Mouse (Mus musculus): ENCODE results near the gene Lnx1. TPM values are rescaled to one million over a fixed set of nuclear protein-coding genes. Genes with fewer than 3 reads are reported as not detected.

Gene Lnx1
- polyA plus RNA-seq, 1 experiment from 2014 or later, result 0.12 TPM

DNA sequence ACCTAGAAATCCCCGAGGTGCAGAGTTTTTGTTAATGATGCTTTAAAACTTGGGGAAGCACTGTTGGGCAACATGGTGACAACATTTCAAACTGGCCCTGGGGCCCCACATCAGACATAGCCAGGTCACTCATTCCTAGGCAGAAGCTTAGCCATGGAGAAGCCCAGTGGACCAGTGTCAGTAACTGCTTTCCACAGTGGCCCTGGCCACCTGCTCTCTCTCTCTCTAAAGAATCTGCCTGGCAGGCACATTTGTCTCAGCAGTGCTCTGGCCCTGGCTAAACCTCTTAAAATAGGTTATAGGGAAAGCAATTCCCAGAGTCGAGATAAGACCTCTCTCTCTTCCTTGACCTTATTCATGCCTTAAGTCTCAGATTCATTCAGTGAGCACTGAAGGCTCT lies 8.9 kb downstream of the Lnx1 start:
- no peaks in the 10 kb centered on the region for H3K36me3 ChIP-seq
- ATAC-seq, result no peak
- WGBS (ENCODE audit: insufficient replicate concordance), result 39% methylated on average over 2 of the region's 2 CpGs
- H3K9me3 ChIP-seq (replicated peaks), result no peaks in the 10 kb centered on the region
- H3K9ac ChIP-seq, result no peak overlapping the region
- H3K4me3 ChIP-seq, result no peak overlapping the region
- no peak overlapping the region for H3K4me2 ChIP-seq
- H3K27ac ChIP-seq, result no peak overlapping the region
- no peaks in the 10 kb centered on the region for H3K4me1 ChIP-seq
- H3K27me3 ChIP-seq (replicated peaks), result no peaks in the 10 kb centered on the region

- no peak for ATAC-seq
- H3K27ac ChIP-seq, result no peak overlapping the region
- H3K4me1 ChIP-seq, result no peaks in the 10 kb centered on the region
- H3K9ac ChIP-seq, result no peak overlapping the region
- no peaks in the 10 kb centered on the region for H3K27me3 ChIP-seq (replicated peaks)
- no peaks in the 10 kb centered on the region for H3K9me3 ChIP-seq (replicated peaks)
- 57% methylated on average over 6 of the region's 6 CpGs for WGBS (ENCODE audit: insufficient replicate concordance)
- no peaks in the 10 kb centered on the region for H3K36me3 ChIP-seq
- H3K4me3 ChIP-seq, result no peak overlapping the region
- no peak overlapping the region for H3K4me2 ChIP-seq
Measured at GRCm38 (mm10) chr5:74692411-74693090, 10.2 kb downstream of the Lnx1 start.

GRCm38 (mm10) chr5:74688822-74689221 lies 13.9 kb downstream of the Lnx1 start:
- H3K4me1 ChIP-seq, result no peaks in the 10 kb centered on the region
- 68% methylated on average over 2 of the region's 2 CpGs for WGBS (ENCODE audit: insufficient replicate concordance)
- no peaks in the 10 kb centered on the region for H3K36me3 ChIP-seq
- no peak overlapping the region for H3K27ac ChIP-seq
- no peaks in the 10 kb centered on the region for H3K27me3 ChIP-seq (replicated peaks)
- no peak overlapping the region for H3K4me2 ChIP-seq
- H3K9me3 ChIP-seq (replicated peaks), result no peaks in the 10 kb centered on the region
- H3K4me3 ChIP-seq, result no peak overlapping the region
- H3K9ac ChIP-seq, result no peak overlapping the region
- ATAC-seq, result no peak

- 60% methylated on average over 5 of the region's 5 CpGs for WGBS (ENCODE audit: insufficient replicate concordance)
- no peak overlapping the region for H3K4me2 ChIP-seq
- H3K36me3 ChIP-seq, result no peaks in the 10 kb centered on the region
- no peaks in the 10 kb centered on the region for H3K9me3 ChIP-seq (replicated peaks)
- no peaks in the 10 kb centered on the region for H3K27me3 ChIP-seq (replicated peaks)
- H3K4me1 ChIP-seq, result no peaks in the 10 kb centered on the region
- no peak for ATAC-seq
- H3K9ac ChIP-seq, result no peak overlapping the region
- no peak overlapping the region for H3K27ac ChIP-seq
- H3K4me3 ChIP-seq, result no peak overlapping the region
Measured at GRCm38 (mm10) chr5:74684944-74685343, 17.8 kb downstream of the Lnx1 start.

- H3K9me3 ChIP-seq (replicated peaks), result no peaks in the 10 kb centered on the region
- no peaks in the 10 kb centered on the region for H3K36me3 ChIP-seq
- H3K4me3 ChIP-seq, result no peak overlapping the region
- H3K27me3 ChIP-seq (replicated peaks), result no peaks in the 10 kb centered on the region
- no peak for ATAC-seq
- 53% methylated on average over 2 of the region's 2 CpGs for WGBS (ENCODE audit: insufficient replicate concordance)
- H3K27ac ChIP-seq, result no peak overlapping the region
- no peaks in the 10 kb centered on the region for H3K4me1 ChIP-seq
- no peak overlapping the region for H3K4me2 ChIP-seq
- H3K9ac ChIP-seq, result no peak overlapping the region
Measured at GRCm38 (mm10) chr5:74683832-74684231, 18.9 kb downstream of the Lnx1 start.

DNA sequence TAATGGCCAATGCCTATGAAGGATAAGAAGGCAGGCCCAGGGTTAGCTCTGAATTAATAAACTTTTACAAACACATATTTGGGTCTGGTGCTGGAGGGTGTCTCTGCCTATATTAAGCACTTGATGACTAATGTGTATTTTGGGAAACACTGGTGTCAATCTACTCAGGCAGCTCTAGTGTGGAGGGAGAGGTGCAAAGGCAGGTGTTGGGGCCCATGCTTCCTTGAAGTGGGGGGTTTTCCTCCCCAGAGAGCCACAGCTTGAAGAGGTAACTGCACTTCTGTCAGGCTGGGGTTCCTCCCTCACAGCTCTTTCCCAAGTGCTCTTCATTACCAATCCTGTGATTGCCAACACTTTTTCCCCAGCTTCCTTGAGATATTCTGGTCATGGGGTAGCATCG lies 20.0 kb downstream of the Lnx1 start:
- Histone ChIP-seq H3K9me3 (replicated peaks) (no peaks in the 10 kb centered on the region), H3K4me3 (no peak overlapping the region), H3K4me1 (no peaks in the 10 kb centered on the region), H3K27me3 (replicated peaks) (0 out of 2 replicates have a peak, but pooled peaks cover 1% of the 10 kb centered on the region), H3K4me2 (no peak overlapping the region), H3K9ac (no peak overlapping the region), H3K36me3 (no peaks in the 10 kb centered on the region), H3K27ac (no peak overlapping the region)
- 86% methylated on average over 1 of the region's 1 CpGs for WGBS (ENCODE audit: insufficient replicate concordance)
- no peak for ATAC-seq

GRCm38 (mm10) chr5:74679631-74680030 lies 23.1 kb downstream of the Lnx1 start:
- no peak overlapping the region for H3K9ac ChIP-seq
- 0 out of 2 replicates have a peak, but pooled peaks cover 2% of the 10 kb centered on the region for H3K27me3 ChIP-seq (replicated peaks)
- no peak overlapping the region for H3K27ac ChIP-seq
- no peaks in the 10 kb centered on the region for H3K36me3 ChIP-seq
- H3K9me3 ChIP-seq (replicated peaks), result no peaks in the 10 kb centered on the region
- ATAC-seq, result no peak
- H3K4me2 ChIP-seq, result no peak overlapping the region
- no peaks in the 10 kb centered on the region for H3K4me1 ChIP-seq
- 60% methylated on average over 7 of the region's 7 CpGs for WGBS (ENCODE audit: insufficient replicate concordance)
- no peak overlapping the region for H3K4me3 ChIP-seq

DNA sequence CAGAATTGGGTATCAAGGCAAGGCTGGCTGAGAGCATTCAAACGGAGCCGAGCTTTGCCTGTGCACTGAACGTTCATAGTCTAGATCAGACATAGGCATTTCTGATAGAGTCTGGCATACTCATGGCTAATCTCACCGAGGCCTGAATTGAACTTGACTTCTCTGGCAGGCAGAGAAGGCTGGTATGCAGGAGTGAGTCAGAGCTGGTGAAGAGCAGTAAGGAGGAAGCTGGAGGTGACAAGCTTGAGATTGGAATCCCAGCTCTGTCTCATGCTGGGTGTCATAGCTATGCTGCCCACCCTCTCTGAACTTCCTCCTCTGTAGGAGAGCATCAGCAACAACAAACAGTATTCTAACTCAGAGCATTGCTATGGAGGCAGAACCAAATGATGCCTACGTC lies 24.0 kb downstream of the Lnx1 start:
- ATAC-seq, result no peak
- Histone ChIP-seq H3K9ac (no peak overlapping the region), H3K4me3 (no peak overlapping the region), H3K4me2 (no peak overlapping the region), H3K27me3 (replicated peaks) (0 out of 2 replicates have a peak, but pooled peaks cover 2% of the 10 kb centered on the region), H3K27ac (no peak overlapping the region), H3K9me3 (replicated peaks) (no peaks in the 10 kb centered on the region), H3K36me3 (no peaks in the 10 kb centered on the region), H3K4me1 (no peaks in the 10 kb centered on the region)
- WGBS (ENCODE audit: insufficient replicate concordance), result 76% methylated on average over 5 of the region's 5 CpGs

DNA sequence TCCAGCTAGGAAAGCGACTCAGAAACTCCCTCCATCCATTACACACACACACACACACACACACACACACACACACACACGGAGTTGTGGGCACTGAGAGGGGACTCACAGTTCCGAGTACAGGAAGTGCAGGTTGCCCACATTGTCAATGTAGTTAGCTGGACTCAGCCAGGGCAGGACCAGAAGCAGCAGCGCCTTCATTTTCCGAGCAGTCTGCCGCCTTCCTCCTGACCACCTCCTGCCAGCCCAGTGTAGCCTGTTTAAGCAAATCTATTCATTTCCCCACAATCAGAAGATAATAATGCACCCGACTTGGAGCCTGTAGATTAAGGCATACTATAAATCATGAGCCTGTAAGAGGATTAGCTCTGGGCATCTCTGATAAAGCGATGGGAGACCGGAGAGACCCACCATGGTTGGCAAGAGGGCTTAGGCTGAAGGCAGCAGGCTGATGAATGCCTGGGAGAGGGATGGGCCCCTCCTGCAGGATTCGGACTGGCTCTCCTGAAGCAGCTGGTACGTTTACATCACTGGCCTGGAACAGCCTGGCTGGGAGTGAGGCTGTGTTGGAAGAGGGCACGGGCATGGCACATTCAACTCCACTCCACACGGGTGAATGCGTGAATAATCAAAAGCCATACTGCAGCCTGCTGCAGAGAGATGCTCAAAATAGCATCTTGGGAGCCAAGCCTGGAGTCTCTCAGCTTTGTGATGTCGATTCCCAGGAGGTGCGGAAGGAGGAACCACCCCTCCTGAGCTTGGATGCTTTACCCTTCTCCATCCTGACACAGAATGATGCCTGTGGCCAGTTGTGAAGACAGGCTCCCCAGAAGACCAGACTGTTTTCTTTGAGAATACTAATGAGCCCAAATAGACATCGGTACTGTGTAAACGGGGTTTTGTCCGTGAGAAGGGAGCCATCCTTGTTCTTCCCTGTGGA lies 25.0 kb downstream of the Lnx1 start:
- Histone ChIP-seq H3K4me3 (no peak overlapping the region), H3K27me3 (replicated peaks) (0 out of 2 replicates have a peak, but pooled peaks cover 2% of the 10 kb centered on the region), H3K9ac (no peak overlapping the region), H3K27ac (no peak overlapping the region), H3K9me3 (replicated peaks) (no peaks in the 10 kb centered on the region), H3K36me3 (no peaks in the 10 kb centered on the region), H3K4me1 (no peaks in the 10 kb centered on the region), H3K4me2 (no peak overlapping the region)
- no peak for ATAC-seq
- WGBS (ENCODE audit: insufficient replicate concordance), result 57% methylated on average over 19 of the region's 19 CpGs

GRCm38 (mm10) chr5:74672556-74672955 lies 30.2 kb downstream of the Lnx1 start:
- H3K9me3 ChIP-seq (replicated peaks), result no peaks in the 10 kb centered on the region
- no peaks in the 10 kb centered on the region for H3K4me1 ChIP-seq
- no peaks in the 10 kb centered on the region for H3K36me3 ChIP-seq
- H3K27me3 ChIP-seq (replicated peaks), result no peaks in the 10 kb centered on the region
- 68% methylated on average over 5 of the region's 5 CpGs for WGBS (ENCODE audit: insufficient replicate concordance)
- H3K4me3 ChIP-seq, result no peak overlapping the region
- no peak for ATAC-seq
- no peak overlapping the region for H3K4me2 ChIP-seq
- H3K9ac ChIP-seq, result no peak overlapping the region
- H3K27ac ChIP-seq, result no peak overlapping the region

GRCm38 (mm10) chr5:74670877-74671276 lies 31.8 kb downstream of the Lnx1 start:
- WGBS (ENCODE audit: insufficient replicate concordance), result 47% methylated on average over 3 of the region's 3 CpGs
- H3K4me2 ChIP-seq, result no peak overlapping the region
- ATAC-seq, result no peak

DNA sequence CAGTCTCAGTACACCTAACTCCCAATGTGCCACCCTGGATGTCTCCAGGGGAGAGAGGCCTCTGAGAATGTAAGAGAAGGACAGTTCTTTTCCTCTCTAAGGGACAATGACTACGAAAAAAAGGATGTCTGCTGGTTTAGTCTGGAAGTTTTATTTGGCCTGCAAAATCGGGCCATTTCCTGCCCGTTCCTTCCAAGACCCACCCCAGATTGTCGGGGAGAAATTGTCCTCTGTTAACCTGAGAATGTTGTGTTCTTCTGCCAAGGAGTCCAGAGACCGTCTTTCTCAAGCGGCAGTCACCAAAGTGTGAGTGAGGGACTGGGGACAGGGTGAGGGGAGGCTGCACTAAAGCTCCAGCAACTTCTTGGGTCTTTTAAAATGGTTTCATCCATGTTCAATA lies 32.8 kb downstream of the Lnx1 start:
- WGBS (ENCODE audit: insufficient replicate concordance), result 63% methylated on average over 6 of the region's 6 CpGs
- ATAC-seq, result no peak
- H3K4me1 ChIP-seq, result no peaks in the 10 kb centered on the region

More at GRCm38 (mm10) chr5:74670877-74671276, 31.8 kb downstream of the Lnx1 start:
- no peak overlapping the region for H3K4me3 ChIP-seq
- H3K9ac ChIP-seq, result no peak overlapping the region
- no peaks in the 10 kb centered on the region for H3K9me3 ChIP-seq (replicated peaks)
- no peaks in the 10 kb centered on the region for H3K36me3 ChIP-seq
- no peaks in the 10 kb centered on the region for H3K4me1 ChIP-seq
- H3K27ac ChIP-seq, result no peak overlapping the region
- no peaks in the 10 kb centered on the region for H3K27me3 ChIP-seq (replicated peaks)

More for the DNA sequence above, 32.8 kb downstream of the Lnx1 start:
- no peak overlapping the region for H3K9ac ChIP-seq
- no peaks in the 10 kb centered on the region for H3K27me3 ChIP-seq (replicated peaks)
- no peak overlapping the region for H3K27ac ChIP-seq
- H3K9me3 ChIP-seq (replicated peaks), result no peaks in the 10 kb centered on the region
- no peaks in the 10 kb centered on the region for H3K36me3 ChIP-seq
- no peak overlapping the region for H3K4me3 ChIP-seq
- no peak overlapping the region for H3K4me2 ChIP-seq

All from liver, embryonic 12.5 days (tissue).